8 mouse cellular contexts compared by ENCODE assay signal in the genomic region with DNA sequence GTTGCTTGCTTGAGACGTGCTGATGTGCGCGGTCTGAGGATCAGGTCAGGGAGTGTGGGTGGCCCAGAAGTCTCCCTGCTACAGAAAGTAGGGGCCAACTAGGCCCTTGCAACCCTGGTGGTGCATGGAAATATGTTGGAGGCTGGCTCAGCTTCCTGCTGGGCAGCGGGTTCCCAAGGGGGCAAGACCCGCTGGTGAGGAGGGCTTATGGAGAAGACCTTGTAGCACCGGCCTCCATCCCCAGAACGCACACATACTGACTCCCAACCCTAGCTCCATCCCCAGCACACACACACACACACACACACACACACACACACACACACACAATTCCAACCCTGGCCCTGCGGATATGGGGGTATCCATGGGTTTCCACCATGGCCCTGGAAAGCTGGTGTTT. TPM values are rescaled to one million over a fixed set of nuclear protein-coding genes. Genes with fewer than 3 reads are reported as not detected.
DNase-seq lines count a peak whose midpoint lies in the region; ATAC-seq and TF ChIP-seq lines count a peak whose summit lies in the region.

No protein-coding gene starts in this region.

- H3K36me3 ChIP-seq in liver, adult 2 months (ENCODE audit: control insufficient read depth, insufficient read depth, low read length), result no peaks in the 10 kb centered on the region
- no peaks in the 10 kb centered on the region for H3K36me3 ChIP-seq in hindbrain, embryonic 12.5 days
- no peaks in the 10 kb centered on the region for H3K36me3 ChIP-seq in midbrain, postnatal 0 days (ENCODE audit: insufficient read depth, low read length)

- TF ChIP-seq POLR2A in liver, adult 2 months (IDR thresholded peaks at IDR 0.05; ENCODE audit: extremely low read depth, insufficient read depth, low read length), result no peak

- no peak for TF ChIP-seq CTCF in liver, adult 2 months (IDR thresholded peaks at IDR 0.05; ENCODE audit: low read depth, low read length)
- TF ChIP-seq CTCF in midbrain, postnatal 0 days (IDR thresholded peaks at IDR 0.05), result no peak

- no peak for DNase-seq in liver, adult 2 months (ENCODE audit: extremely low read depth, low read depth, low spot score)
- no peak for DNase-seq in liver
- peak; percentile 58 for DNase-seq in embryo, embryonic 9.5 days (ENCODE audit: extremely low spot score)
- DNase-seq in midbrain, postnatal 0 days (ENCODE audit: low spot score), result no peak
- no peak for DNase-seq in spleen, postnatal 36 days (ENCODE audit: low spot score in 2 of 2)
- DNase-seq in left cerebral cortex, postnatal 14 days (ENCODE audit: low spot score in 2 of 2), result no peak

- H3K9me3 ChIP-seq in hindbrain, embryonic 12.5 days (replicated peaks), result no peaks in the 10 kb centered on the region
- no peaks in the 10 kb centered on the region for H3K9me3 ChIP-seq in midbrain, postnatal 0 days (ENCODE audit: low read length)

- no peak overlapping the region for H3K9ac ChIP-seq in liver, adult 2 months (ENCODE audit: low read depth, low read length)
- H3K9ac ChIP-seq in hindbrain, embryonic 12.5 days, result peak overlapping the region; percentile 99
- H3K9ac ChIP-seq in midbrain, postnatal 0 days (replicated peaks; ENCODE audit: low read length, poor library complexity, severe bottlenecking), result no peak overlapping the region

- H3K27ac ChIP-seq in liver, adult 2 months (replicated peaks; ENCODE audit: insufficient read depth, low read depth, low read length), result peak overlapping the region; percentile 11; the same call in 1 of the 2 replicates
- peak overlapping the region; percentile 95 for H3K27ac ChIP-seq in hindbrain, embryonic 12.5 days
- peak overlapping the region; percentile 12; the same call in 1 of the 2 replicates for H3K27ac ChIP-seq in midbrain, postnatal 0 days (ENCODE audit: low read depth, low read length)

- H3K27me3 ChIP-seq in liver, adult 2 months (ENCODE audit: control insufficient read depth, insufficient read depth, low read length), result peaks cover 14% of the 10 kb centered on the region
- peaks cover 7% of the 10 kb centered on the region; the same call in 1 of the 2 replicates for H3K27me3 ChIP-seq in hindbrain, embryonic 12.5 days
- no peaks in the 10 kb centered on the region for H3K27me3 ChIP-seq in midbrain, postnatal 0 days (ENCODE audit: insufficient read depth, low read length)

- no peak overlapping the region for H3K4me3 ChIP-seq in liver, adult 2 months (ENCODE audit: insufficient read depth, low read depth, low read length)
- H3K4me3 ChIP-seq in hindbrain, embryonic 12.5 days, result peak overlapping the region; percentile 95
- H3K4me3 ChIP-seq in midbrain, postnatal 0 days (ENCODE audit: low read depth, low read length), result peak overlapping the region; percentile 87

- 38% methylated on average over 8 of the region's 8 CpGs for WGBS in liver, adult 2 months
- 3% methylated on average over 7 of the region's 8 CpGs for WGBS in hindbrain, embryonic 12.5 days
- WGBS in midbrain, postnatal 0 days, result 2% methylated on average over 8 of the region's 8 CpGs

- peak overlapping the region; percentile 89 for H3K4me2 ChIP-seq in hindbrain, embryonic 12.5 days (replicated peaks)
- peak overlapping the region; percentile 98 for H3K4me2 ChIP-seq in midbrain, postnatal 0 days (ENCODE audit: low read depth, low read length, poor library complexity, severe bottlenecking)

- no peak for ATAC-seq in hindbrain, embryonic 12.5 days (ENCODE audit: low FRiP score)
- ATAC-seq in midbrain, postnatal 0 days (ENCODE audit: low FRiP score), result no peak
- no peak for ATAC-seq in activated CD4-positive, CD25-positive, alpha-beta regulatory T cell, adult 4 months

- intact Hi-C loops in left cerebral cortex, postnatal 14 days (cut with DNase I), result loop anchor here (2.0 to 5.0 kb wide), 6 partner anchors 30 to 324 kb away; no protein-coding TSS in a partner anchor

- 0 out of 2 replicates have a peak, but pooled peaks cover 3% of the 10 kb centered on the region for H3K4me1 ChIP-seq in liver, adult 2 months (ENCODE audit: control insufficient read depth, insufficient read depth, low read length)
- H3K4me1 ChIP-seq in hindbrain, embryonic 12.5 days, result peaks cover 40% of the 10 kb centered on the region
- peaks cover 21% of the 10 kb centered on the region; the same call in 1 of the 2 replicates for H3K4me1 ChIP-seq in midbrain, postnatal 0 days (ENCODE audit: insufficient read depth, low read length)

- no peaks in the 10 kb centered on the region for H3K79me2 ChIP-seq in liver, adult 2 months (ENCODE audit: control insufficient read depth, insufficient read depth, low read length)

RNA-seq across cellular contexts. Expression of a gene that starts 3.0 kb away (rescaled TPM):
- total RNA-seq in liver, adult 2 months (2014; rRNA removed), result 0.54 and 0.55 TPM in 2 replicates
- polyA plus RNA-seq in liver, adult 2 months (2012; rRNA removed), result 1.1 TPM in 2 replicates
- polyA plus RNA-seq in hindbrain, embryonic 12.5 days (2016; fragmentation: Nextera tagmentation; extraction: Ambion mirVana), result 4.7 and 4.8 TPM in 2 replicates
- 23.6 and 28.2 TPM in 2 replicates for total RNA-seq in midbrain, postnatal 0 days (2014; rRNA removed)
- 2.6 and 3.2 TPM in 2 replicates for polyA plus RNA-seq in midbrain, postnatal 0 days (2015; fragmentation: Nextera tagmentation; extraction: Ambion mirVana)
- 10 to 100 TPM; 12.7 to 15.1 TPM for total RNA-seq in left cerebral cortex, postnatal 14 days (2021)
- polyA plus RNA-seq in activated CD4-positive, CD25-positive, alpha-beta regulatory T cell, adult 4 months (2017; shearing (Covaris generic)), result under 1 TPM in 1 of 2 experiments, not detected in 1; 0.16 TPM

RNA-seq across cellular contexts. Expression of a gene that starts 55.2 kb away (rescaled TPM):
- 18.3 and 25.1 TPM in 2 replicates for total RNA-seq in liver, adult 2 months (2014; rRNA removed)
- 48.9 and 54.3 TPM in 2 replicates for polyA plus RNA-seq in liver, adult 2 months (2012; rRNA removed)
- 133 and 134 TPM in 2 replicates for polyA plus RNA-seq in hindbrain, embryonic 12.5 days (2016; fragmentation: Nextera tagmentation; extraction: Ambion mirVana)
- 139 and 147 TPM in 2 replicates for total RNA-seq in midbrain, postnatal 0 days (2014; rRNA removed)
- 138 and 141 TPM in 2 replicates for polyA plus RNA-seq in midbrain, postnatal 0 days (2015; fragmentation: Nextera tagmentation; extraction: Ambion mirVana)
- 100 to 1,000 TPM; 143 to 147 TPM for total RNA-seq in left cerebral cortex, postnatal 14 days (2021)
- polyA plus RNA-seq in activated CD4-positive, CD25-positive, alpha-beta regulatory T cell, adult 4 months (2017; shearing (Covaris generic)), result 10 to 100 TPM; 46.4 to 73.2 TPM

RNA-seq across cellular contexts. Expression of a gene that starts 55.4 kb away (rescaled TPM):
- 9.2 and 24.3 TPM in 2 replicates for total RNA-seq in liver, adult 2 months (2014; rRNA removed)
- 65.2 and 92.6 TPM in 2 replicates for polyA plus RNA-seq in liver, adult 2 months (2012; rRNA removed)
- polyA plus RNA-seq in hindbrain, embryonic 12.5 days (2016; fragmentation: Nextera tagmentation; extraction: Ambion mirVana), result 23.9 and 26.8 TPM in 2 replicates
- total RNA-seq in midbrain, postnatal 0 days (2014; rRNA removed), result 32.6 and 38.0 TPM in 2 replicates
- polyA plus RNA-seq in midbrain, postnatal 0 days (2015; fragmentation: Nextera tagmentation; extraction: Ambion mirVana), result 24.9 and 27.4 TPM in 2 replicates
- 10 to 100 TPM; 45.5 to 47.1 TPM for total RNA-seq in left cerebral cortex, postnatal 14 days (2021)
- 1 to 10 TPM; 2.9 to 3.5 TPM for polyA plus RNA-seq in activated CD4-positive, CD25-positive, alpha-beta regulatory T cell, adult 4 months (2017; shearing (Covaris generic))

Comparison
In these comparisons a context has a peak if more than half of its experiments do, and no peak if none do; other contexts are left out.
1. H3K27ac ChIP-seq: peak in every context shown above with its lines; median percentile 95 in hindbrain, embryonic 12.5 days; 12 in midbrain, postnatal 0 days; 11 in liver, adult 2 months.